Mouse (Mus musculus): Measurements from ENCODE around the gene Fmn2. TPM values are rescaled to one million over a fixed set of nuclear protein-coding genes. Genes with fewer than 3 reads are reported as not detected.

Gene Fmn2
- polyA plus RNA-seq, 1 experiment from 2014 or later: 0.26 TPM

DNA sequence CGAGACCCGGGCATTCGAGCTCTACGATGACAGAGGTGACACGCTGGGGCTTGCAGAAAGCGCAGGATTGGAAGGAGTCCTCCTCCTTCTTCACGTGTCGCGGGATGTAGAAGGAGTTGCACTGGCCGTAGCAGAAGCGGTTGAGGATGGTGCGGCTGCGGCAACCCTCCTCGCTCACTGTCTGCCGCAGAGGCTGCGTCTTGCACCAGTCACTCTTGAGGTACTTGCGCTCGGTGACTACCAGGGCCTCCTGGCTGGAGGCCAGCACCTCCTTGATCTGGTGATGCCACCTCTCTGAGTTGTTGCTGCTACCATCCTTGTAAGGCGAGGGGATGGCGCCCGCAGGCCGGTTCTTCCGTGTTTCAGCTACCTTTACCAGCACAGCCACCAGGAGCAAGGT is 335.2 kb downstream of the Fmn2 start:
- H3K4me3 ChIP-seq (ENCODE audit: low read depth, low read length): no peak overlapping the region
- 93% methylated on average over 23 of the region's 23 CpGs for WGBS
- DNase-seq (ENCODE audit: low spot score): no peak
- H3K9me3 ChIP-seq (ENCODE audit: low read length): 0 out of 2 replicates have a peak, but pooled peaks cover 5% of the 10 kb centered on the region
- ATAC-seq: no peak
- H3K9ac ChIP-seq (replicated peaks; ENCODE audit: low read depth): no peak overlapping the region
- peaks cover 5% of the 10 kb centered on the region; the same call in 1 of the 2 replicates for H3K36me3 ChIP-seq (ENCODE audit: insufficient read depth, low read length)
- H3K4me1 ChIP-seq (ENCODE audit: insufficient read depth, low read depth, low read length): no peaks in the 10 kb centered on the region
- no peak overlapping the region for H3K4me2 ChIP-seq (replicated peaks; ENCODE audit: low read depth, low read length)
- no peak overlapping the region for H3K27ac ChIP-seq (ENCODE audit: low read length)
- no peak for TF ChIP-seq CTCF (IDR thresholded peaks at IDR 0.05)
- no peak for TF ChIP-seq EP300 (IDR thresholded peaks at IDR 0.05)
- no peaks in the 10 kb centered on the region for H3K27me3 ChIP-seq (replicated peaks; ENCODE audit: insufficient read depth, low read length)

DNA sequence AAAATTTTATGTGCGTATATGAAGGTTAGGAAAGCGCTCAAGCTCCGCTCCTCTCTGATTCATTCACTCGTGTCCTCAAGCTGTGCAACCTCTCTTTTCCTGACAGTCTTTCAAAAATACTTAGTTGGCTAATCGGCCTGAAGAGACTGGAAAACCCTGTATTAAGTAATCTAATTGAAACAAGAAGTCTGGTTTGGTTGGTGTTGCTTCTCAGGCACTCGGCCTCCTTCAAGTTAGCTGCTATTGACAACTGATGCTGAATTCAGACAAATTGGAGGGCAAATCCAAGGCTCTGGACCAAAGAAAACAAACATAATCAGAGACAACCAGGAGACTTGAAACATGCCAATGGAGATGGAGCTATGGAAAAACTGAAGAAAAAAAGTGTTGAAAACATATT is 343.2 kb downstream of the Fmn2 start:
- Histone ChIP-seq H3K36me3 (ENCODE audit: insufficient read depth, low read length) (no peaks in the 10 kb centered on the region), H3K27me3 (replicated peaks; ENCODE audit: insufficient read depth, low read length) (no peaks in the 10 kb centered on the region), H3K27ac (ENCODE audit: low read length) (no peak overlapping the region), H3K4me2 (replicated peaks; ENCODE audit: low read depth, low read length) (no peak overlapping the region), H3K9me3 (ENCODE audit: low read length) (no peaks in the 10 kb centered on the region), H3K4me3 (ENCODE audit: low read depth, low read length) (no peak overlapping the region), H3K9ac (replicated peaks; ENCODE audit: low read depth) (no peak overlapping the region), H3K4me1 (ENCODE audit: insufficient read depth, low read depth, low read length) (no peaks in the 10 kb centered on the region)
- DNase-seq (ENCODE audit: low spot score) (no peak), ATAC-seq (no peak)
- TF ChIP-seq CTCF (IDR thresholded peaks at IDR 0.05) (no peak), EP300 (IDR thresholded peaks at IDR 0.05) (no peak)
- 88% methylated on average over 6 of the region's 6 CpGs for WGBS

DNA sequence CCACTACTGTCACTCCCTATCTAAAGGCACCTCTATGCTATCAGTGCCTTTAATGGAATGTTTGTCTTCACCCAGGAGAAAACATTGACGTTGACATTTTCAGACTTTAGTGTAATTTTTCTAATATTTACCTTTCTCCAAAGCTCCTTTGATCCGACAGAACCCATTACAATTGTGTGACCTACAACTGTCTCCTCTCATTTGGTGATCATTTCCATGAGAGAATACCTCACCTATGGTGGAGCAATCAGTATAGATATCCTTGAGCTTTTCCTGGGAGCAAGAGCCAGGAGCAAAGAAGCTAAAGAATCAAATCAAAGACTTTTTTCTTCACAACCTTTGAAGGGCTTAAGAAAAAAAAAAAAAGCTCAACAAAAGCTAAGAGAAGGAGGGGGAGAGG is 354.6 kb downstream of the Fmn2 start:
- Histone ChIP-seq H3K27me3 (replicated peaks; ENCODE audit: insufficient read depth, low read length) (no peaks in the 10 kb centered on the region), H3K36me3 (ENCODE audit: insufficient read depth, low read length) (no peaks in the 10 kb centered on the region), H3K4me1 (ENCODE audit: insufficient read depth, low read depth, low read length) (no peaks in the 10 kb centered on the region), H3K4me2 (replicated peaks; ENCODE audit: low read depth, low read length) (no peak overlapping the region), H3K9ac (replicated peaks; ENCODE audit: low read depth) (no peak overlapping the region), H3K9me3 (ENCODE audit: low read length) (no peaks in the 10 kb centered on the region), H3K4me3 (ENCODE audit: low read depth, low read length) (no peak overlapping the region), H3K27ac (ENCODE audit: low read length) (no peak overlapping the region)
- 30% methylated on average over 2 of the region's 2 CpGs for WGBS
- DNase-seq (ENCODE audit: low spot score) (no peak), ATAC-seq (no peak)
- TF ChIP-seq CTCF (IDR thresholded peaks at IDR 0.05): no peak
- TF ChIP-seq EP300 (IDR thresholded peaks at IDR 0.05): no peak

DNA sequence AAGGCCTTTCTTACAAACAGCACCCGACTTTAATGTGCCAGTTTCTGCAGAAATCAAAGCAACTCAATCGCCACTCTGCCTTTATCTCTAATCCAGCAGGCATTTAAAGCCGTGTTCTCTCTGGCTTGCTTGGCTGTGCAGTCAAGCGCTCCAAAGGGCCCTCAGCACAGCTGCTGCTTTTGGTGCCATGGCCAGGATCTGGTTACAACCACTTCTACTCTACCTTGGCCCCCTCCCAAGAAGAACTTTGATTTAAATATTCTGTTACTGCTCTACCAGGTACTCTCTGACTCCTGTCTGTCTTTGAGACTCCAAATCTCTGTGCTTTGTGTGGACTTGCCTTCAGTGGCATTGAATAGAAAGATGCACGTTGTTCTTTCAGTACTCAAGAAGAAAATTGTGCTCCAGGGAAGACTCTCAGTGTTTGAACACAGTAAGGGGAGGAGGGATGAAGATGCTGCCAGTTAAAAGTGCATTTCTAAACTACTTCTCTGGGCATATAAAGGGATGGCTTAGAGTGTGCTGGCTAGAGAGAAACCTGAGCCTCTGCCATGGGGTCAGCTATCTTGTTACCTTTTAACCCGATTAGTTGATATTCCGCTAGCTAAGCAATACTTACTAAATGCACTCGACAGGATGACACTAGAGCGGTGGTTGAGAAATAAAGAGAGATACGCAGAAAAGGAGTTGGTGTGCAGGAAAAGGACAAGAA is 358.9 kb downstream of the Fmn2 start:
- no peaks in the 10 kb centered on the region for H3K36me3 ChIP-seq (ENCODE audit: insufficient read depth, low read length)
- H3K9ac ChIP-seq (replicated peaks; ENCODE audit: low read depth): no peak overlapping the region
- H3K4me2 ChIP-seq (replicated peaks; ENCODE audit: low read depth, low read length): no peak overlapping the region
- DNase-seq (ENCODE audit: low spot score) (peak; percentile 53), ATAC-seq (peak; percentile 57)
- no peak overlapping the region for H3K27ac ChIP-seq (ENCODE audit: low read length)
- no peaks in the 10 kb centered on the region for H3K9me3 ChIP-seq (ENCODE audit: low read length)
- no peaks in the 10 kb centered on the region for H3K27me3 ChIP-seq (replicated peaks; ENCODE audit: insufficient read depth, low read length)
- no peak overlapping the region for H3K4me3 ChIP-seq (ENCODE audit: low read depth, low read length)
- no peaks in the 10 kb centered on the region for H3K4me1 ChIP-seq (ENCODE audit: insufficient read depth, low read depth, low read length)
- no peak for TF ChIP-seq CTCF (IDR thresholded peaks at IDR 0.05)
- TF ChIP-seq EP300 (IDR thresholded peaks at IDR 0.05): no peak
- WGBS: 49% methylated on average over 10 of the region's 10 CpGs

Other genes starting within 250 kb of the Fmn2 start
- gene Olfr419, start 249.8 kb upstream of the Fmn2 start, polyA plus RNA-seq (2015; fragmentation: Nextera tagmentation; extraction: Ambion mirVana): not detected in 2 replicates
- gene Mptx1, start 171.3 kb upstream of the Fmn2 start, polyA plus RNA-seq (2015; fragmentation: Nextera tagmentation; extraction: Ambion mirVana): not detected in 2 replicates
- gene Olfr417, start 136.7 kb upstream of the Fmn2 start, polyA plus RNA-seq (2015; fragmentation: Nextera tagmentation; extraction: Ambion mirVana): not detected in 2 replicates
- gene Olfr248, start 110.8 kb upstream of the Fmn2 start, polyA plus RNA-seq (2015; fragmentation: Nextera tagmentation; extraction: Ambion mirVana): not detected in 2 replicates
- not detected in 2 replicates for gene Olfr414, start 77.8 kb upstream of the Fmn2 start, polyA plus RNA-seq (2015; fragmentation: Nextera tagmentation; extraction: Ambion mirVana)
- gene Olfr220, start 59.7 kb upstream of the Fmn2 start, polyA plus RNA-seq (2015; fragmentation: Nextera tagmentation; extraction: Ambion mirVana): not detected in 2 replicates